Mouse (Mus musculus) gastrocnemius, postnatal 4 days (tissue): Measurements from ENCODE around the gene Atp2b1. TPM values are rescaled to one million over a fixed set of nuclear protein-coding genes. Genes with fewer than 3 reads are reported as not detected.

Experiments used
- DNase-seq, 2 experiments: peaks; one replicate each; pipeline ENCODE4 v3.0.0; 2021 to 2022; ENCODE audit warnings: low spot score in 2 of 2, mixed read lengths in 2 of 2
- total RNA-seq, 2 experiments: library from RNA; stranded (reverse); gene quantifications; 2 replicates each; pipeline ENCODE4 v1.2.3; 2021

Atp2b1 gene
- total RNA-seq, 2 experiments from 2014 or later = 95.1 to 102 TPM

- DNase-seq = peak; percentile 51 to 58
Observed at GRCm38 (mm10) chr10:98915398-98915931, 1.3 kb downstream of the Atp2b1 start.

- no peak for DNase-seq
Observed at GRCm38 (mm10) chr10:98916011-98916780, 2.0 kb downstream of the Atp2b1 start.

- DNase-seq = no peak
Observed at GRCm38 (mm10) chr10:98916781-98917340, 2.7 kb downstream of the Atp2b1 start.

- DNase-seq = no peak
Observed at GRCm38 (mm10) chr10:98925081-98925480, 10.9 kb downstream of the Atp2b1 start.

GRCm38 (mm10) chr10:98926991-98927390 lies 12.8 kb downstream of the Atp2b1 start:
- DNase-seq = no peak

GRCm38 (mm10) chr10:98929444-98929843 lies 15.2 kb downstream of the Atp2b1 start:
- no peak for DNase-seq

GRCm38 (mm10) chr10:98930143-98930542 lies 15.9 kb downstream of the Atp2b1 start:
- DNase-seq = no peak

GRCm38 (mm10) chr10:98940137-98940536 lies 25.9 kb downstream of the Atp2b1 start:
- no peak for DNase-seq

GRCm38 (mm10) chr10:98940799-98941198 lies 26.6 kb downstream of the Atp2b1 start:
- DNase-seq = no peak

- no peak for DNase-seq
Observed at GRCm38 (mm10) chr10:98941991-98942390, 27.8 kb downstream of the Atp2b1 start.

GRCm38 (mm10) chr10:98942999-98943398 lies 28.8 kb downstream of the Atp2b1 start:
- DNase-seq = no peak

GRCm38 (mm10) chr10:98943894-98944293 lies 29.7 kb downstream of the Atp2b1 start:
- no peak for DNase-seq

GRCm38 (mm10) chr10:98946031-98946791 lies 32.0 kb downstream of the Atp2b1 start:
- no peak for DNase-seq

GRCm38 (mm10) chr10:98947206-98947605 lies 33.0 kb downstream of the Atp2b1 start:
- no peak for DNase-seq

- DNase-seq = no peak
Observed at GRCm38 (mm10) chr10:98948096-98948495, 33.9 kb downstream of the Atp2b1 start.

GRCm38 (mm10) chr10:98949750-98950149 lies 35.5 kb downstream of the Atp2b1 start:
- DNase-seq = no peak

GRCm38 (mm10) chr10:98951286-98952270 lies 37.4 kb downstream of the Atp2b1 start:
- DNase-seq = no peak

GRCm38 (mm10) chr10:98954230-98954993 lies 40.2 kb downstream of the Atp2b1 start:
- DNase-seq = no peak

- DNase-seq = no peak
Observed at GRCm38 (mm10) chr10:98956124-98956523, 41.9 kb downstream of the Atp2b1 start.

GRCm38 (mm10) chr10:98958752-98959151 lies 44.5 kb downstream of the Atp2b1 start:
- DNase-seq = no peak
